Mouse (Mus musculus) megakaryocyte, embryonic 14.5 days (primary cell): ENCODE results near the gene Tuba8.

Source experiments
- FLI1 ChIP-seq: IDR thresholded peaks from 2 replicates; pipeline ENCODE4 v1.6.1; 2012; ENCODE audit warnings: low read length, inconsistent platforms, mixed read lengths
- GATA1 ChIP-seq: IDR thresholded peaks from 3 replicates; pipeline ENCODE4 v1.6.1; 2012; ENCODE audit warnings: mixed read lengths, low read length, inconsistent platforms, borderline replicate concordance

DNA sequence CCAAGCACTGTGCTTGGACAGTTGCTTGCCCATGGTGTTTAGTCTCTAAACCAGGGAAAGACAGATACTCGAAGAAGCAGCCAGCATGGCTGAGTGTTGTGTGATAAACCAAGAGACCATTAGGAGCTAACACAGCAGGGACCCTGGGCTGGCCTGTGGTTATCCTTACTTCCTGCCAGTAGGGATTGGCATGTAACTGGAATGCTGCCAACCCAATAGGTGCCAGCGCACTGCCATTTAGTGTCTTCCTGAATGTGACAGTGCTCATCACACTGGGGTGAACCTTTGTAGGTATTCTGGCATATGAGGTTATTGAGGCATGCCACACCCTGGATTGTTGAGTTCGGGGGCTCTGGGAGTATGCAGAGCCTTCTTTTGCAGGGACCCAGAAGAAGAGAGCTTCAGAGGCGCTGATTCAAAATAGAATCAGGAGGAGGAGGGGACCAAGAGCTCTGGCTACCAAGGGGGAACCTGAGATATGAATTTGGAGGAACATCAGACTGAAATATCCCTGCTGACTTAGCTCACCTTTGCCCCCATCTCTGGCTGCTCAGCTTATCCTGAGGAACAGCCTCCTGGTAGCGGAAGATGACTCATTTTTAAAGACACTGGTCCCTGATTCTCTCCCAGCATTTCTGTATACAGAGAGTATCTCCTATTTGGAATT, 6.2 kb downstream of the Tuba8 start:
- no peak for TF ChIP-seq FLI1
- TF ChIP-seq GATA1, result no peak
